Mouse (Mus musculus) CH12F3 (cell line): ENCODE data around the gene Ascl2.

Experiments
- in situ Hi-C: fragments of 300-500 bp; cut with MboI; formaldehyde crosslinking; loops from 2 replicates; pipeline ENCODE4 v1.14.3; 2020; ENCODE audit warnings: low sequenced_read_pairs

Gene Ascl2

DNA sequence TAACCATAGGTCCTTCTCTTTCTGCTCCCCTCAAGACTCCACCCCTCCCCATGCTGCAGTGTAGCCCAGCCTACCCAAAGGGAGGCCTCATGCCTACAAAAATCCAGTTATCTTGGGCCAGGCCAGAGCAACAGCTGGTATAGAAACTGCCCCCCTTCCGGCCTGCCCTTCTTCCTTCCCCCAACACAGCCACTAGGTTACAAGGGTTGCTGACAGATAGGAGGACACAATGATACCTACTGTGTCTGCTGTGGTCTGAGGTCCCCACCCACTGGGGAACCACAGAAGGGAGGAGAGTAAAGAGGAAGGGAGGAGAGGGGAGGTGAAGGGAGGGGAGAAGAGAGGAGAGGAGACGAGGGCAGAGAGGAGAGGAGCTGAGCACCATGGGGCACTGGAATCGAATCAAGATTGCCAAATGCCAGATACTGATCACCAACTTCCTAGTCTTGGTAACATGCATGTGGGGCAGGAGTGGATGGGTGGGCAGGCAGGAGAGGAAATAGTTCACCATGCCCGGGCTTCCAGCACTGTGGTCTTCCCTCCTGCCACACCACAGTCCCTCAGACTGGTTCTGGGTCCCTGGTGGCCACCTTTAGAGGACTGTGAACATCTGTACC, 35.8 kb upstream of the Ascl2 start, which contains the start of gene Tspan32:
Gene Tspan32 (plus strand): TSS at position 320 of the 617 bp plus-strand sequence.
- in situ Hi-C loops: loop anchor here (5.0 kb wide), 1 partner anchor 62 kb away; the partner anchor contains the start of gene Tssc4

- in situ Hi-C loops: no loop called here
These were observed 33.6 kb upstream of the Ascl2 start for GRCm38 (mm10) chr7:143002679-143003078.

- in situ Hi-C loops: no loop called here
These were observed 28.5 kb upstream of the Ascl2 start for GRCm38 (mm10) chr7:142997403-142998150.

- in situ Hi-C loops: no loop called here
These were observed 27.9 kb upstream of the Ascl2 start for GRCm38 (mm10) chr7:142996998-142997397.

- in situ Hi-C loops: no loop called here
These were observed 26.7 kb upstream of the Ascl2 start for GRCm38 (mm10) chr7:142995630-142996338.

DNA sequence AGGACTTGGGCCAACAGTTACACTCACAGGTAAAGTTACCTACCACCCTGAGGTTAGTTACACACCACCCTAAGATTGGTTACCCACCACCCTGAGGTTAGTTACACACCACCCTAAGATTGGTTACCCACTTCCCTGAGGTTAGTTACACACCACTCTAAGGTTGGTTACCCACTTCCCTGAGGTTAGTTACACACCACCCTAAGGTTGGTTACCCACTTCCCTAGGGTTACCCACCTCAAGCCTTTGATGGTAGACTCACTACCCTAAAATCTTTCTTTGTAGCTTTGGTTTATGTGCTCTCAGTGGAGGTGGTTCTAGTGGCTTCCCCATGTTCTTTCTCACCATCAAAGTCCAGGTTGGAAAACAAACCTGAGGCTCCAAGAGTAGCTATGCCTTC, 25.9 kb upstream of the Ascl2 start:
- in situ Hi-C loops: no loop called here

GRCm38 (mm10) chr7:142987718-142988117, 18.7 kb upstream of the Ascl2 start:
- in situ Hi-C loops: no loop called here

DNA sequence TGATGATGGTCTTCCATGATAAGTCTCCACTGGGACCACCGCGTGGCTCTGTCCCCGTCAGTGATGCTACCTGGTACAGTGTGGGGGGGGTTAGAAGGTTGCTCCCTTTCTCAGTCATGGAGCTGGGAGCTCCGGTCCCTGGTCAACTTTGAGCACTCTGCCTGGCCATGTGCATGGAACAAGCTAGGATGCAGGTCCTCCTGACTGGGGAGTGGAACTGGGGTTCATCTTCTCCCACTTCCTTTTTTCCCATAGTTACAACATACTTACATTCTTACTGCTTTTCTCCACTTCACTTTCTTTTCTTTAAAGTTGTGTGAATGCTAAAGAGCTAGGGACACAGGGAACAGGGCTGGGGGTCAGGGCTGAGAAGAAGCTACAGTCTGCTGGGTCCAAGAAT, 16.1 kb upstream of the Ascl2 start:
- in situ Hi-C loops: no loop called here

DNA sequence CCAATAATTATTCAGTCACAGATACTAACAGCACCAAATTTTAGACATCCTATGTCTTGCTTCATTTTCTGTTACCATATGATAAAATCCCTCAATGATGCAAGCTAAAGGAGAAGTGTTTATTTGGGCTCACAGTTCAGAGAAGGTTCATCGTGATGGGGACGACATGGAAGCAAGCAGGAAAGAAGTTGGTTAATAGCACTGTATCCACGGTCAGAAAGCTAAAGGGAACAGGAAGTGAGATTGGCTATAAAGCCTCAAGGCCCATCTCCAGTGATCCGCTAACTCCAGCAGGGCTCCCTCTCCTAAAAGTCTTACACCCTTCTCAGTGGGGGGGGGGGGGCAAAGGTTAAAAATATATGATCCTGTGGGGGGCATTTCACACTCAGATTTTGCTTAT, 12.8 kb upstream of the Ascl2 start:
- in situ Hi-C loops: no loop called here

GRCm38 (mm10) chr7:142967884-142968808, 918 bp downstream of the Ascl2 start:
- in situ Hi-C loops: no loop called here

GRCm38 (mm10) chr7:142967414-142967883, 1.6 kb downstream of the Ascl2 start:
- in situ Hi-C loops: no loop called here

GRCm38 (mm10) chr7:142959752-142960151, 9.3 kb downstream of the Ascl2 start:
- in situ Hi-C loops: no loop called here

DNA sequence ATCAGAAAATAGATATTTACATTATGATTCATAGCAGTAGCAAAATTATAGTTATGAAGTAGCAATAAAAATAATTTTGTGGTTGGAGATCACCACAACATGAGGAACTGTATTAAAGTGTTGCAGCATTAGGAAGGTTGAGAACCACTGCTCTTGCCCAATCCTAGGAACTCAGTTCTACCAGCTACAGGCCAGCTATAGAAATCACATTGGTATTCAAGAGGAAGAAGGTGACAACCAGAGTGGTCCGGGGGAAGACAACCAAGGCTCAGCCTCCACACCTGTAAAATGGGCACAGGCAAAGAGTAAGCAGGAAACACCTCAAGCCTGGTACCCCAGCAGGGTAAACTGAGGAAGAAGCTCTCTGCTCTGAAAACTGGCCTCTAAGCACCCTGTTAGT, 10.2 kb downstream of the Ascl2 start:
- in situ Hi-C loops: no loop called here

GRCm38 (mm10) chr7:142956018-142956417, 13.0 kb downstream of the Ascl2 start:
- in situ Hi-C loops: no loop called here

GRCm38 (mm10) chr7:142949568-142949967, 19.5 kb downstream of the Ascl2 start:
- in situ Hi-C loops: no loop called here

DNA sequence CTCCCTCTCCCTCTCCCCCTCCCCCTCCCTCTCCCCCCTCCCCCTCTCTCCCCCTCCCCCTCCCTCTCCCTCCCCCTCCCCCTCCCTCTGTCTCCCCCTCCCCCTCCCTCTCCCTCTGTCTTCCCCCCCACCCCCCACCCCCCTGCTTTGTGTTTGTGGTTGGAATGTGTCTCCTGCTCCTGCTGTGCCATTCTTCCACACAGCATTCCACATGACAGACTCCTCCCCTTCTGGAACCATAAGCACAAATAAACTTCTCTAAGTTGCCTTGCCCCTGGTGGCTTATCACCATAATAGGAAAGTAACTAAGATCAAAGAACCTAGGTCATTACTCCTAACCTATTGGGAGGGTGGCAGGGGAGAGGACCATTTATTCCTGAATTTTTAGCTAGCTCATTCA, 31.4 kb downstream of the Ascl2 start:
- in situ Hi-C loops: no loop called here

DNA sequence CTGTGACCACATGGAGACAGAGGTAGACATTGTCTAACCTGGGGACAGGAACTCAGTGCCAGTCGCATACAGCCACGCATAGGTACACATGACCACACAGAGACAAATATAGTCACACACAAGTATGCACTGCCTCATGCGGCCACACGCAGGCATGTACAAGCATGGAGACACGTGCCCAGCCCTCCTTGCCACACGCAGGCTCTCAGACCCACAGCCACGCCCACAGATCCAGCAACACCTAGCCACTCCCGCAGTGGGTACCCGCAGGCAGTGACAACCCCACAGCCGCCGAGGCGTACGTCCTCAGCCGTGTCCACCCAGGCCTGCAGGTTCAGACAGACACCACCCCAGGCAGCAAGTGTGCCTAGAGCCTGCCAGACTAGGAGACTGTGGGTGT, 33.4 kb downstream of the Ascl2 start:
- in situ Hi-C loops: no loop called here

GRCm38 (mm10) chr7:142932469-142932868, 36.6 kb downstream of the Ascl2 start:
- in situ Hi-C loops: no loop called here

DNA sequence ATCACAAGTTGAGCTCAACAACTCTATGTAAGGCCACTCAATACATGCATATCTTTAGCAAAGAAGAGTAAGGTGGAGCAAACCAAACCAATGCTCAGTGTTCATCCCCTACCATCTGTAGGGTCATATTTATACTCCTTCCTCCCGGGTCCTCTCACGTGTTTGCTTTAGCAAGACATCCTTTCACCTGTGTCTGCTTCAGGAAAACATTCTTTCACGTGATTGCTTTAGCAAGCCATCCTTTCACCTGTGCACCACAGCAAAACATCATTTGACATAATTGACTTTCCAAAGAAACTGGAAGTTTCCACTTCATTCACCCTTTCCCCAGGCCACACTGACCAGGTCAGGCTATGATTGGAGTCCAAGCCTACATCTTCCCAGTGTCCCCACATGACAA, 38.0 kb downstream of the Ascl2 start, which contains the start of gene Th:
Gene Th (minus strand): TSS at position 101 of the 400 bp plus-strand sequence.
- in situ Hi-C loops: no loop called here

GRCm38 (mm10) chr7:142929516-142929915, 39.5 kb downstream of the Ascl2 start:
- in situ Hi-C loops: no loop called here
